8 mouse cellular contexts compared by ENCODE assay signal in genomic region chr5:103927429-103928195, GRCm38 (mm10). TPM values are rescaled to one million over a fixed set of nuclear protein-coding genes. Genes with fewer than 3 reads are reported as not detected.
A peak's percentile ranks its signal among the peaks of the same experiment; 100 is the strongest.
DNase-seq lines count a peak whose midpoint lies in the region; ATAC-seq lines count a peak whose summit lies in the region.

No protein-coding gene starts in this region.

- H3K36me3 ChIP-seq in embryonic facial prominence, embryonic 14.5 days (ENCODE audit: control insufficient read depth, insufficient read depth, low read length), result no peaks in the 10 kb centered on the region
- H3K36me3 ChIP-seq in limb, embryonic 13.5 days, result no peaks in the 10 kb centered on the region
- no peaks in the 10 kb centered on the region for H3K36me3 ChIP-seq in midbrain, embryonic 16.5 days (ENCODE audit: control insufficient read depth, insufficient read depth, low read length)

- no peaks in the 10 kb centered on the region for H3K27me3 ChIP-seq in embryonic facial prominence, embryonic 14.5 days (replicated peaks; ENCODE audit: control insufficient read depth, insufficient read depth, low read length)
- no peaks in the 10 kb centered on the region for H3K27me3 ChIP-seq in limb, embryonic 13.5 days
- no peaks in the 10 kb centered on the region; the same call in 1 of the 2 replicates for H3K27me3 ChIP-seq in midbrain, embryonic 16.5 days (ENCODE audit: control insufficient read depth, insufficient read depth, low read depth, low read length)

- peak overlapping the region; percentile 56 for H3K4me2 ChIP-seq in embryonic facial prominence, embryonic 14.5 days (ENCODE audit: low read depth, low read length)
- H3K4me2 ChIP-seq in limb, embryonic 13.5 days (replicated peaks), result peak overlapping the region; percentile 55
- peak overlapping the region; percentile 44; the same call in 1 of the 2 replicates for H3K4me2 ChIP-seq in midbrain, embryonic 16.5 days (ENCODE audit: low read length)

- peak; percentile 74 for ATAC-seq in embryonic facial prominence, embryonic 14.5 days (ENCODE audit: low read depth)
- ATAC-seq in limb, embryonic 13.5 days (ENCODE audit: low FRiP score, low read depth), result peak; percentile 70; the same call in 1 of the 2 replicates
- peak; percentile 60 for ATAC-seq in midbrain, embryonic 16.5 days

- peak overlapping the region; percentile 42; the same call in 1 of the 2 replicates for H3K27ac ChIP-seq in embryonic facial prominence, embryonic 14.5 days (replicated peaks; ENCODE audit: low read depth, low read length)
- H3K27ac ChIP-seq in limb, embryonic 13.5 days, result peak overlapping the region; percentile 7
- no peak overlapping the region for H3K27ac ChIP-seq in midbrain, embryonic 16.5 days (ENCODE audit: low read length)

- H3K4me3 ChIP-seq in embryonic facial prominence, embryonic 14.5 days (ENCODE audit: low read depth, low read length), result peak overlapping the region; percentile 26
- H3K4me3 ChIP-seq in limb, embryonic 13.5 days, result peak overlapping the region; percentile 26
- H3K4me3 ChIP-seq in midbrain, embryonic 16.5 days (ENCODE audit: low read depth, low read length), result no peak overlapping the region

- no peaks in the 10 kb centered on the region for H3K9me3 ChIP-seq in embryonic facial prominence, embryonic 14.5 days (ENCODE audit: control insufficient read depth, low read length)
- H3K9me3 ChIP-seq in limb, embryonic 13.5 days, result no peaks in the 10 kb centered on the region
- H3K9me3 ChIP-seq in midbrain, embryonic 16.5 days (replicated peaks; ENCODE audit: control insufficient read depth, low read length, poor library complexity, severe bottlenecking), result no peaks in the 10 kb centered on the region

- H3K9ac ChIP-seq in embryonic facial prominence, embryonic 14.5 days (ENCODE audit: low read depth, low read length), result peak overlapping the region; percentile 59
- no peak overlapping the region; the same call in 1 of the 2 replicates for H3K9ac ChIP-seq in limb, embryonic 13.5 days
- peak overlapping the region; percentile 41; the same call in 1 of the 2 replicates for H3K9ac ChIP-seq in midbrain, embryonic 16.5 days (ENCODE audit: low read depth, low read length)

- peak; percentile 90 for DNase-seq in 416B (ENCODE audit: low read depth)
- peak; percentile 73 to 86 for DNase-seq in adrenal gland, postnatal 4 days (ENCODE audit: low spot score in 2 of 2)
- peak; percentile 91 for DNase-seq in embryonic facial prominence, embryonic 14.5 days (ENCODE audit: low spot score)
- DNase-seq in heart, adult 8-10 months (ENCODE audit: low spot score), result peak; percentile 94
- DNase-seq in kidney, adult 8-10 months, result peak; percentile 86 to 97
- peak; percentile 82 to 94 for DNase-seq in spleen, postnatal 10 days (ENCODE audit: low spot score in 2 of 2)

- 0 out of 2 replicates have a peak, but pooled peaks cover 10% of the 10 kb centered on the region for H3K4me1 ChIP-seq in embryonic facial prominence, embryonic 14.5 days (ENCODE audit: control insufficient read depth, insufficient read depth, low read length)
- H3K4me1 ChIP-seq in limb, embryonic 13.5 days, result peaks cover 17% of the 10 kb centered on the region
- H3K4me1 ChIP-seq in midbrain, embryonic 16.5 days (ENCODE audit: control insufficient read depth, insufficient read depth, low read length), result no peaks in the 10 kb centered on the region

- 24% methylated on average over 27 of the region's 27 CpGs for WGBS in embryonic facial prominence, embryonic 14.5 days
- 25% methylated on average over 27 of the region's 27 CpGs for WGBS in limb, embryonic 13.5 days
- WGBS in midbrain, embryonic 16.5 days, result 33% methylated on average over 27 of the region's 27 CpGs

RNA-seq across cellular contexts. Expression of gene Klhl8, which starts 16.6 kb away (rescaled TPM):
- 10 to 100 TPM; 18.7 to 19.3 TPM for total RNA-seq in adrenal gland, postnatal 4 days (2021)
- 12.2 and 13.9 TPM in 2 replicates for polyA plus RNA-seq in embryonic facial prominence, embryonic 14.5 days (2014; fragmentation: Nextera tagmentation; extraction: Ambion mirVana)
- total RNA-seq in heart, adult 8-10 months (2022), result 10 to 100 TPM; 10.4 to 11.2 (median 10.5) TPM
- 11.0 and 12.3 TPM in 2 replicates for polyA plus RNA-seq in limb, embryonic 13.5 days (2015; fragmentation: Nextera tagmentation; extraction: Ambion mirVana)
- 49.6 and 49.7 TPM in 2 replicates for polyA plus RNA-seq in midbrain, embryonic 16.5 days (2015; fragmentation: Nextera tagmentation; extraction: Ambion mirVana)

RNA-seq across cellular contexts. Expression of gene Hsd17b13, which starts 49.6 kb away (rescaled TPM):
- total RNA-seq in adrenal gland, postnatal 4 days (2021), result 10 to 100 TPM in 1 of 2 experiments, 1 to 10 TPM in 1; 6.2 to 49.6 TPM
- 0.15 and 0.26 TPM in 2 replicates for polyA plus RNA-seq in embryonic facial prominence, embryonic 14.5 days (2014; fragmentation: Nextera tagmentation; extraction: Ambion mirVana)
- not detected for total RNA-seq in heart, adult 8-10 months (2022)
- polyA plus RNA-seq in limb, embryonic 13.5 days (2015; fragmentation: Nextera tagmentation; extraction: Ambion mirVana), result 0.23 TPM in 1 of 2 replicates, not detected in the other
- not detected in 2 replicates for polyA plus RNA-seq in midbrain, embryonic 16.5 days (2015; fragmentation: Nextera tagmentation; extraction: Ambion mirVana)
